Mouse (Mus musculus) CD4-positive helper T cell, adult 2 months (primary cell): Measurements from ENCODE around the gene F2r.

Source experiments
- DNase-seq: peaks from one replicate; pipeline ENCODE4 v3.0.0-alpha.2; 2012; ENCODE audit warnings: low read depth, missing footprints, low spot score

Gene F2r

GRCm38 (mm10) chr13:95595921-95596320 lies 22.4 kb downstream of the F2r start:
- DNase-seq, result no peak

DNA sequence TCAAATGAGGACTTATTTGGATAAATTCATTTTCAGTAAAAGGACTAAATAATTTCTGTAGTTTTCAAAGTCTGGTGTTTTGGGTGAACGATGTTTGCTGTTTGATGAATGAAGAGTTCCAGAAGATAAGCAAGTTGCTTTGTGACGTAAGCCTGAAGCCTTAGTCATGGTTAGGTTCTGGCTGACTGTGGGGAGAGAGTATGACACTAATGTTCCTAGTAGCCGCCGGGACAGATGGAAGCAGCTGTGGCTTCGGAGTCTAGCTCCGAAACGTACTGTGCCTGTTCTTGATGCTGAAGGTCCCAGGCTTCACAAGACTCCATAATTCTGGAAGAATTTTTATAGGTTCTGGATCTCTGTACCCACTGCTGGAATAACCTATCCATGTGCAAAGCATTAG lies 22.9 kb downstream of the F2r start:
- no peak for DNase-seq

DNA sequence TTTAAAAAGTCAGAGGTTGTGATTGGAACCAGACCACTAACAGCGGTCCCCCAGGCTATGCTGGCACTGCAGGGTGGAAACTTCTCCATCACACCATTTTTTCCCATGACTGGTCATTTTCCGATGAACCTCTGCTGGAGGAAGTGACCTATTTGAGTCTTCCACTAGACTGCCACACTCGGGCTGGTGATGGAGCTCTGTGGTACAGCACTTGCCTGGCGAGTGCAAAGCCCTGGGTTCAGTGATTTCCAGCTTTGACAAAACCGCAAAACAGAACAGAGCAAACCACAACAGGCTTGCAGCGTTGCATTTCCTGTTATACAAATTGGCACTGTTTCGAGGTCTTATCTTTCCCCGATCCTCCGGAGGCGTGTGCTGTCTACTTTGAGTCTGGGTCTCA lies 25.4 kb downstream of the F2r start:
- DNase-seq, result peak; percentile 85

DNA sequence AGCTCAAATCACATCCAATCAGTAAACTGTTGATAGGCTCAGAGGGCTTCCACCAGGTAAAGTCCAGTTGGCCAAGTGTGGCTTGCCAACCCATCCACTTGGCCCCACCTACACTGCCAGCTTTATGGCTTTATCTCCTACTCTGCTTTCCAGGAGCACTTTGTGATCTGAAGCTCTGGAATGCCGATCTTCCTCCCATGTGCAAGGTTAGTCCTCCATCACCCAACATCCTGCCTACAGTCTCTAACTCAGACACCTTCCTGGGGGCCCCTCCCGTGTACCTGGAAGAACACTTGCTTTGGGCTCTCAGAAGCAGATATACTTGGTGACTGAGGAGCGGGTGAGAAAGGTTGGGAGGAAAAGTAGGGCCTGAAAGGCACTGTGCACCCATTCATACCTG lies 26.7 kb downstream of the F2r start:
- no peak for DNase-seq

DNA sequence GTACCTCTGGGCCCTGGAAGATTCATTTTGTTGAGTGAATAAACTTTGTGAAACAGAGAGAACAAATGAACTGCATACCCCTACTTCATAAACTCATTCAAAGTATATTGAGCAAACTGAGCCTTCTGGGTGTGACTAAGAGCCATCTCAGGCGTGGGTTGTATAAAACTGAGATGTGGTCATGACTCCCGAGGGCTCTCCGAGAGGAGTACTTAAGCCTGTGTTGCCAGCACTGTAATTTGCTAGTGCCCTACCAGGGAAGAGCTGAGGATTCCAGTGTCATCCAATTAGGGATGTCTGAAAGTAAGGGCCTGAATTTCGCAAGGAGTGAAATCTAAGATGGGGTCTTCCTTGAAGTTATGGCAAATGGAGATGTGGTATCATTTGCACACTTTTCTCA lies 30.7 kb downstream of the F2r start:
- no peak for DNase-seq

- no peak for DNase-seq
These were observed 33.4 kb downstream of the F2r start for GRCm38 (mm10) chr13:95584898-95585297.

- DNase-seq, result no peak
These were observed 34.8 kb downstream of the F2r start for GRCm38 (mm10) chr13:95583237-95584189.

DNA sequence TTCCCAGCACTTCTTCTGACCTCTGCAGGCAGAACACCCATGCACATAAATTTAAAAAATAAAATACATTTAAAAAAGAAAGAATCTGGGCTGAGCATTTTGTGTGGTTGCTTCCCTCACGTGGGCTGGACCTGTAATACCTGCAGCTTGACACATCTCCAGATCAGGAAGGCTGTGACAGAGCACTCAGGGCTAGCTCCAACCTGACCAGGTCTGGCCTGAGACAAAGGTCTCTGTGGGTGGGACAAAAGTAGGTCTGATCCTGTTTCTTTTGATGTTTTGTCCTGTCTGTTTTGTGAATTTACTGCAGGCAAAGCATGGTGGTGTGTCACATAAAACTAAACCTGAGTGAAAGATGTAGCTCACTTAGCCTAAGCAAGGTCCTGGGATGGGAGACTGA lies 36.4 kb downstream of the F2r start:
- DNase-seq, result no peak

GRCm38 (mm10) chr13:95578016-95578697 lies 40.1 kb downstream of the F2r start:
- DNase-seq, result no peak

DNA sequence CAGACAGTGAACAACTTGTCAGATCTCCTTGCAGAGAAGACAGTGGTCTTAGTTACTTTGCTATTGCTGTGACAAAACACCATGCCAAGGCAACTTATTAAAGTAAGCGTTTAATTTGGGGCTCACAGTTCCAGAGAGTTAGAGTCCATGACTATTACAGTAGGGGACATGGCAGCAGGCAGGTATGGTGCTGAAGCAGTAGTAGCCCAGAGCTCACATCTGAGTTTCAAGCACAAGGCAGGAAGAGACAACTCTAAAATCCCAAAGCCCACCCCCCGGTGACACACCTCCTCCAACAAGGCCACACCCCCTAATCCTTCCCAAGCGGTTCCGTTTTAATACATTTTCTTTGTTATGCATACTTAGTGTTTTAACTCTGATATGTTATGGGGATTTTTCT lies 47.4 kb downstream of the F2r start:
- no peak for DNase-seq

DNA sequence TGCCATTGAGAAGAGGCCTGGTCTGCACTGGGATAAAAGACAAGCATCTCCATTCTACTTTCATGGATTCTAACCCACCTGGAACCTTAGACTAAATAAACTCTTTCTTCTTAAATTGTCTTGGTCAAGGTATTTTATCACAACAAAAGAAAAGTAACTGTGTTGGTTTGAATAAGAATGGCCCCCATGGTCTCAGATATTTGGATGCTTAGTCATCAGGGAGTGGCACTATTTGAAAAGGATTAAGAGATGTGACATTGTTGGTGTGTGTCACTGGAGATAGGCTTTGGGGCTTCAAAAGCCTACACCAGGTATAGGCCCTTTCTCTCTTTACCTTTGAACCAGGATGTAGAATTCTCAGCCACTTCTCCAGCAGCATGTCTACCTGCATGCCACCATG lies 49.0 kb downstream of the F2r start:
- no peak for DNase-seq

DNA sequence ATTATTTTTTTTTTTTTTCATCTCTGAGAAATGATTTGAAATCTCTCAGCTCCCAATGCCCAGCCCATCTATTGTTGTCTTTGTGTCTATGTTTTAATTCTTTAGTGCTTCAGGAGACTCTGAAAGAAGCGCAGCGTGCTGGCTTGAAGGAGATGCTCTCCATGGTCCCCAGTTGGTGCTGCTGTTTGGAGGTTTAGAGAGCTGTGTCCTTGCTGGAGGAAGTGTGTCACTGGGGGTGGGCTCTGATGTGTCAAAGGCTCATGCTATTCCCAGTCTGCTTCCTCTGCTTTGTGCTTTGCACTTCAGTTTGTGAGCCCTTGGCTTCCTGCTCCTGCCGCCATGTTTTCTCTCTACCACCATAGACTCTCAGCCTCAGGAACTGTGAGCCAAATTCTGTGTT lies 50.0 kb downstream of the F2r start:
- DNase-seq, result no peak

GRCm38 (mm10) chr13:95566841-95567551 lies 51.3 kb downstream of the F2r start:
- peak; percentile 65 for DNase-seq

GRCm38 (mm10) chr13:95563693-95564092 lies 54.6 kb downstream of the F2r start:
- DNase-seq, result peak; percentile 78

DNA sequence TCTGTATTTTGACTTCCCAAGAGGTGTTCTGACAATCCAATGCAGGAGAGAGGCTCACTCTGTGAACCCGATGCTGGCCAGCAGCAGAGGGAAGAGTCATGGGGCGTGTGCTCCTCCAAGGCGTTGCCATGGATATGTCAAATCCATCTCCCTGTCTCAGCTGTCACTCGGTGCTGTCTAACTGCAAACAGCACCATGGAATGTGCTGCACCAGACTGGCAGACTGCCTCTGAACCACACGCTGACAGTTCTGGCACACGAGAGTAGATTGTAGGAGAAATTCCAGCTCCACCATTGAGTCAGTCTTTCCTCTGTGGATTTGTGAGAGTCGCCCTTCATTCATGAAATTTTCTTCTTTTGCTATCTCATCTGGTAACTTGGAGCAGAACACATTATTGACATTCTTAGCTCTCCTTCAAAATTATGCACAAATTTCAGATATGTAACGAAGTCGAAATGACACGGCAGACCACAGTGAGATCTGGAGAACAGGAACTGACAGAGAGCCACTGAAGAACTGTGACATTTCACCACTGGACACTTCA lies 55.1 kb downstream of the F2r start:
- no peak for DNase-seq

- DNase-seq, result no peak
These were observed 61.0 kb downstream of the F2r start for GRCm38 (mm10) chr13:95557326-95557725.

- no peak for DNase-seq
These were observed 64.3 kb downstream of the F2r start for GRCm38 (mm10) chr13:95553885-95554492.
